Mouse (Mus musculus): Measurements from ENCODE around the gene Armh3.

DNA sequence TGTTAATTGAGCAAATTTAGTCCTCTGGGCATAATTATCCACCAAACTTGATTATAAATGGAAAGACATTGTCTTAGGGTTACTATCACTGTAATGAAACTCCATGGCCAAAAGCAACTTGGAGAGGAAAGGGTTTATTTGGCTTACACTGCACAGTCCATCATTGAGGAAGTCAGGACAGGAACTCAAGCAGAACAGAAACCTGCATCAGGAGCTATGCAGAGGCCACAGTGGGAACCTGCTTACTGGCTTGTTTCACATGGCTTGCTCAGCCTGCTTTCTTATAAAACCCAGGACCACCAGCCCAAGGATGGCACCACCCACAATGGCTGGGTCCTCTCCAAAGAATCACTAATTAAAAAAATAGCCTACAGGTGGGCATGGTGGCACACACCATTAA, 13.9 kb downstream of the Armh3 start:
- no peak for TF ChIP-seq CTCF (IDR thresholded peaks at IDR 0.05; ENCODE audit: control insufficient read depth, insufficient read depth, insufficient replicate concordance, low read depth, low read length)
- TF ChIP-seq POLR2A (IDR thresholded peaks at IDR 0.05; ENCODE audit: control insufficient read depth, low read depth, low read length): no peak

Data from testis, adult 2 months (tissue).